Mouse (Mus musculus): ENCODE data around the gene Aknad1.

- TF ChIP-seq CTCF (IDR thresholded peaks at IDR 0.05; ENCODE audit: extremely low read depth, insufficient read depth, insufficient read length, insufficient replicate concordance) (no peak), POLR2A (IDR thresholded peaks at IDR 0.05; ENCODE audit: low read depth, low read length) (no peak)
Observed at GRCm38 (mm10) chr3:108754541-108754940, 15.1 kb downstream of the Aknad1 start.

Data from spleen, adult 2 months (tissue).